Mouse (Mus musculus): ENCODE data around the gene Herc1. TPM values are rescaled to one million over a fixed set of nuclear protein-coding genes. Genes with fewer than 3 reads are reported as not detected.
A peak's percentile ranks its signal among the peaks of the same experiment; 100 is the strongest.

The Herc1 gene
- polyA plus RNA-seq, 1 experiment from 2014 or later, result 20.7 TPM

DNA sequence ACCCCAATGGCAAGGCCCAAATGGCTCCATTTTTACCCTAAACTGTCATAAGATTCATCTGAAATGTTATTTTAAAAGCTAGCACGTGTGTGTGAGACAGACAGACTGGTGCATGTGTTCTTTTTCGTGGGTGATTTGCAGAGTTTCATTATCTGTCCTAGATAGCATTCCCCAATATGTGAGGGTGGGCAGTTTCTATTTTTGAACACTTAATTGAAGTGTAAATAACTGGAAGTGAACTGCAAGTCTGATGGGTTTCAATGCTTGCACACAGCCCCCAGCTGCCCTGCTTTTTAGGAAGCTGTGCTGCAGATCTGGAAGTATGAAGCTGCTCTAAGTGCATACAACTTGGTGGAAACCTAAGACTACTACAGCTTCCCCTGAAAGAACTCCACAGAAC is 164.9 kb downstream of the Herc1 start:
- 39% methylated on average over 2 of the region's 2 CpGs for WGBS
- Histone ChIP-seq H3K36me3 (peaks cover 29% of the 10 kb centered on the region), H3K4me1 (peaks cover 12% of the 10 kb centered on the region; the same call in 1 of the 2 replicates), H3K27ac (peak overlapping the region; percentile 99), H3K9ac (no peak overlapping the region), H3K27me3 (replicated peaks) (no peaks in the 10 kb centered on the region), H3K4me3 (replicated peaks) (no peak overlapping the region), H3K4me2 (no peak overlapping the region), H3K9me3 (no peaks in the 10 kb centered on the region)
- no peak for ATAC-seq (ENCODE audit: insufficient read depth, low FRiP score, low read depth)

DNA sequence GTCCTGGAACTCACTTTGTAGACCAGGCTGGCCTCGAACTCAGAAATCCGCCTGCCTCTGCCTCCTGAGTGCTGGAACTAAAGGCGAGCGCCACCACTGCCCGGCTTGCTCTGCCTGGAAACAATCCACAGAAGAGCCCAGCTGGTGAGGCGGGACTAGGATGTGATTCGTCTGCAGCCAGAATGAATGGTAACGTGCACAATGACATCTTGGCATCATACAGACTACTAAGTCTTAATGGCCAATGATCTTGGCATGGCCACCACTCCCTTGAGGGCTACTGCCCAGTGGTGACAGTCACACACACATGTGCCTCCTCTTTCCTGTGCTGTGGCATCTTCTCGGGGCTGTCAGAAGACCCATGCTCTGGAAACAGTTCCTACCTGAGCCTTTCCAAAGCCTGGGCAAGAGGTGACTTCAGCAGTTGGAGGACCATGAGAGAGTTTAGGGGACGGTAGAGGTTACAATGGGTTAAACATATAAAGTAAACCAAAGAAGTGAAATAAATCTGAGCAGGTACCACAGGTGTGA is 165.5 kb downstream of the Herc1 start:
- no peaks in the 10 kb centered on the region for H3K27me3 ChIP-seq (replicated peaks)
- no peak overlapping the region for H3K9ac ChIP-seq
- peaks cover 30% of the 10 kb centered on the region for H3K36me3 ChIP-seq
- H3K27ac ChIP-seq, result peak overlapping the region; percentile 36
- no peaks in the 10 kb centered on the region for H3K9me3 ChIP-seq
- 0 out of 2 replicates have a peak, but pooled peaks cover 12% of the 10 kb centered on the region for H3K4me1 ChIP-seq
- ATAC-seq (ENCODE audit: insufficient read depth, low FRiP score, low read depth), result no peak
- WGBS, result 89% methylated on average over 10 of the region's 10 CpGs
- H3K4me2 ChIP-seq, result no peak overlapping the region
- no peak overlapping the region for H3K4me3 ChIP-seq (replicated peaks)

DNA sequence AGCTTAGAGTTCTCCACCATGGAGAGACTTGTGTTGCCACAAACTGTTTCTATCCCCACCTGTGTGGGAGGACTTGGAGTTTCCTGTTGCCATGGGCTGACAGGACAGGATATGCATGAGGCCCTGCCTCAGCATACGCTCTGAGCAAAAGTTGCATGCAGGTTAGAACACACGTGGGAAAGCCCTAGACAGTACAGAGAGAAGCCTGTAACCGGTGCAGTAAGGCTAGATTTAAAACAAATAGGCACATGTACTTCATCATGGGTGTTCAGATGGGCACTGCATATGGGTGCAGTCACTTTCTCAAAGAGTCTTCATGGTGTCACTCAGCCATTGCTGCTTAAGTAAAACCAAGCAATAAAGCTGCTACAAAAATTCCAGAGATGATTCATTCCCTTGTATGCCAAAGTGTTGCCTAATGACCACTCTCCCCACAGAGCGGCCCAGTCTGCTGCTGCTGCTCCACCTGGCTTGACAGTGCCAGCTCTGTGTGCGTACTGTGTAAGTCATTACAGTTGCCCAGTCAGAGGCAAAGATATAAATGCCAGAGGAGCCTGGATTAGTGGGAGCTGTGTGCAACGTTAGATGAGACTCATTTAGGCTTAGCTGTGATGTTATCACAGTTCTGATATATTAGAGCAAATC is 166.2 kb downstream of the Herc1 start:
- WGBS, result 80% methylated on average over 6 of the region's 6 CpGs
- H3K4me3 ChIP-seq (replicated peaks), result no peak overlapping the region
- H3K27me3 ChIP-seq (replicated peaks), result no peaks in the 10 kb centered on the region
- peaks cover 30% of the 10 kb centered on the region for H3K36me3 ChIP-seq
- no peak for ATAC-seq (ENCODE audit: insufficient read depth, low FRiP score, low read depth)
- H3K9ac ChIP-seq, result no peak overlapping the region
- H3K27ac ChIP-seq, result peak overlapping the region; percentile 36; the same call in 1 of the 2 replicates
- H3K9me3 ChIP-seq, result no peaks in the 10 kb centered on the region
- 0 out of 2 replicates have a peak, but pooled peaks cover 12% of the 10 kb centered on the region for H3K4me1 ChIP-seq
- no peak overlapping the region for H3K4me2 ChIP-seq

DNA sequence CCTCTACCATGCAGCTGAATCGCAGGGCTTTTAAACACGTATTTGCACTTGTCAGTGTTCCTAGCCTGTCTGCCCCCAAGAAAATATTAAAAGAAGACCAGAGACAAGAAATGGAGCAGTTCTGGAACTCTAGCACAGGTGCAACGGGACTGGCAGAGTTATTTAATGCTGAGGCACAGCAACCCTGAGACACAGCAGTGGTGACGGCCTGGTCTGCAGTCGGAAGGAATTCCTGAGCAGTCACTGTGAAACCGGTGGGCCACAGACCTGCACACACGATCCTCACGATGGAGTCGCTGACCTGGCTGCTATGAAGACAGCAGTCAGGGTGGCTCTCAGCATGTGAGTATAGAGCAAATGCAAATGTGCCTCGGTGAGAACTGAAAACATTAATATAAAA is 167.5 kb downstream of the Herc1 start:
- H3K4me2 ChIP-seq, result no peak overlapping the region
- no peaks in the 10 kb centered on the region for H3K9me3 ChIP-seq
- no peaks in the 10 kb centered on the region for H3K27me3 ChIP-seq (replicated peaks)
- H3K27ac ChIP-seq, result no peak overlapping the region
- no peak overlapping the region for H3K9ac ChIP-seq
- WGBS, result 90% methylated on average over 10 of the region's 10 CpGs
- 0 out of 2 replicates have a peak, but pooled peaks cover 12% of the 10 kb centered on the region for H3K4me1 ChIP-seq
- no peak for ATAC-seq (ENCODE audit: insufficient read depth, low FRiP score, low read depth)
- no peak overlapping the region for H3K4me3 ChIP-seq (replicated peaks)
- H3K36me3 ChIP-seq, result peaks cover 30% of the 10 kb centered on the region

DNA sequence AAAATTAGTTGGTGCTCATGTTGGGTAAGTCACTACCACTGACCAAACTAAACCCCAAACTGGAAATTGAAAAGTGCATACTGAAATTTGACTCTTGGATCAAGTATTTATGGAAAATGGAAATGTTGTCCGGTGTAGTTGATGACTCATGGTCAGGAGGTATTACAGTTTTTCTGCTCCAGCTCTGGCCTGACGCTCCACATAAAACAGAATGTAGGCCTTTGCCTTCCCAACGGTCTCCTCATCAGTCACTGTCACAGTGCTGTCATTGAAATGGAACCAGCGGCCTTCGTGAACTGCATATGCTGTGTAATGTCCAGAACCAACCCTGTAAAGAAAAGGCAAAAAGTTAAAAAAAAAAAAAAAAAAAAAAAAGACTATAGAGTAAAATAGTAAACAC is 168.0 kb downstream of the Herc1 start:
- no peak for ATAC-seq (ENCODE audit: insufficient read depth, low FRiP score, low read depth)
- peaks cover 30% of the 10 kb centered on the region for H3K36me3 ChIP-seq
- WGBS, result 67% methylated on average over 5 of the region's 5 CpGs

DNA sequence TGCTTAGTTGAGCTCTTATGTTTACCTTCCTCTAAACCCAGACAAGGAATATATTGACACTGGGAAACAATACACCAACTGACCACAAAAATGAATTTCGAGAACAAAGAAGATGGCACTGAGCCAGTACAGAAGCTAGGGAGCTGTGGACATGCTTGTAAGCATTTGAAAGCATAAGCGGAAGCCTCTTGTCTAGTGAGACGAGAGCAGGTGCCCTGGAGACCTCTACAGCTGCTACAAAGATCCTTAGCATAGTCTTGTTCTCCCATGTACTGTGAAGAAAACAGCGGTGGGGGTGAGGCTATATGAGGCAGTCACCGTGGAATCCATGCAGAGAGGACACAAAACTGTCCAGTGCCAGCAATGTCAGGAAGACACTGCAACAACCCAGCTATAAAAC is 168.7 kb downstream of the Herc1 start:
- H3K4me2 ChIP-seq, result no peak overlapping the region
- no peak overlapping the region for H3K4me3 ChIP-seq (replicated peaks)
- no peak for ATAC-seq (ENCODE audit: insufficient read depth, low FRiP score, low read depth)
- no peaks in the 10 kb centered on the region for H3K9me3 ChIP-seq
- H3K9ac ChIP-seq, result no peak overlapping the region
- H3K27ac ChIP-seq, result no peak overlapping the region
- 0 out of 2 replicates have a peak, but pooled peaks cover 8% of the 10 kb centered on the region for H3K4me1 ChIP-seq
- no peaks in the 10 kb centered on the region for H3K27me3 ChIP-seq (replicated peaks)
- H3K36me3 ChIP-seq, result peaks cover 34% of the 10 kb centered on the region
- WGBS, result 61% methylated on average over 5 of the region's 5 CpGs

More for the DNA sequence above, 168.0 kb downstream of the Herc1 start:
- Histone ChIP-seq H3K27me3 (replicated peaks) (no peaks in the 10 kb centered on the region), H3K9ac (no peak overlapping the region), H3K4me2 (no peak overlapping the region), H3K4me3 (replicated peaks) (no peak overlapping the region), H3K9me3 (no peaks in the 10 kb centered on the region), H3K27ac (no peak overlapping the region), H3K4me1 (0 out of 2 replicates have a peak, but pooled peaks cover 12% of the 10 kb centered on the region)

DNA sequence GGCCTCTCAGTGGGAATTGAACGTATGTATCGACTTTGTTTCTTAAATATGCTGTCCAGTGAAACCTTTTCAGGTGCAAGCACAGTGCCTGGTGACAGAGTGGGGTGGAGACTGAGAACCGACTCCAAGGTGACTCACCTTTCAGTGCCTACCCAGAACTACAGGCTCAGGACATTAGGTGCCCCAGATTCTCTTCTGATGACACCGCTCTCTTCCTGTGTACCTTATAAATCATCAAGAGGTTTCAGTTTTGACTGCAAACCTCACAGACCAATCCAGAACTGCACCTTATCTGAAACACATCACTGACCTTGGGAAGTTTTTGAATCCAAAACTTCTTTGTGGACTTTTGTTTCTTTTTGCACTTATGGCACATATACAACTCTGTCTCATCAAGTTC is 170.0 kb downstream of the Herc1 start:
- H3K9me3 ChIP-seq, result no peaks in the 10 kb centered on the region
- no peaks in the 10 kb centered on the region for H3K4me1 ChIP-seq
- peaks cover 42% of the 10 kb centered on the region for H3K36me3 ChIP-seq
- ATAC-seq (ENCODE audit: insufficient read depth, low FRiP score, low read depth), result no peak
- H3K9ac ChIP-seq, result no peak overlapping the region
- H3K27me3 ChIP-seq (replicated peaks), result no peaks in the 10 kb centered on the region
- 93% methylated on average over 4 of the region's 4 CpGs for WGBS
- H3K4me2 ChIP-seq, result no peak overlapping the region
- H3K27ac ChIP-seq, result no peak overlapping the region
- H3K4me3 ChIP-seq (replicated peaks), result no peak overlapping the region

DNA sequence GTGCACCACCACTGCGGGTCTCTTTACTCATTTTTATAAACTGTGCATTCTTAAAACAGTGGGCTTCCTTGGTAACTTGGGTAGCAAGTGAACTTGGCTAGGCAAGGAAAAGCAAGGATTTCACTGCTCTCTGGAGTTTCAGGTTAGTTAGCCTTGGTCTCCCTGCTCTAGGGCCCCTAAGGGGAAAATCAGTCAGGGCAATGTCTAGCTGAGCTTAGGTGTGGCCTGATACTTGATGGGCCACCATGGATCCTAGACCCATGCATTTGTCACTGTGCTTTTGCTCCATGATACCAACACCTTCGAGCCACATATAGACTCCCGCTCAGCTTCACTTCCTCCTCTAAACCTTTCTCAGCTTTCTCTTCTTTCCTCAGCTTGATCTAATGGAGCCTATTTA is 171.3 kb downstream of the Herc1 start:
- no peak overlapping the region for H3K4me2 ChIP-seq
- no peaks in the 10 kb centered on the region for H3K27me3 ChIP-seq (replicated peaks)
- no peak overlapping the region for H3K4me3 ChIP-seq (replicated peaks)
- no peak overlapping the region for H3K27ac ChIP-seq
- H3K9ac ChIP-seq, result no peak overlapping the region
- H3K4me1 ChIP-seq, result no peaks in the 10 kb centered on the region
- ATAC-seq (ENCODE audit: insufficient read depth, low FRiP score, low read depth), result no peak
- H3K9me3 ChIP-seq, result no peaks in the 10 kb centered on the region
- 95% methylated on average over 3 of the region's 3 CpGs for WGBS
- H3K36me3 ChIP-seq, result peaks cover 43% of the 10 kb centered on the region

DNA sequence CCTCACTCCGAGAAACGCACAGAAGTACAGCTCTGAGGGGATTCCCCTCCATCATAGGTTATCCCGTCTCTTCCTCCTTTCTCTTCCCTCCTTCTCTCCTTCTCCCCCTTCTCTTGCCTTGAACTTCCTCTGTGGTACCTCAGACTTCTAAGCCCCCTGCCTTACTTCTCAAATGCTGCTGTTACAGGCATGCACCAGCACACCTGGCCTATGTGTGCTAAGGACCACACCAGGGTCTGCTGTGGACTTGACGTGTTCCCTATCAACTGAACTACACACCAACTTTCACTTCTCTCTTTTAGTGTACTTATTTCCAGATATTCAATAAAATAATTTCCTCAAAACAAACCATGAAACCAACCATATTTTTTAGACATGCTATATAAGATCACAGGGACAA is 192.5 kb downstream of the Herc1 start:
- no peaks in the 10 kb centered on the region for H3K4me1 ChIP-seq
- ATAC-seq (ENCODE audit: insufficient read depth, low FRiP score, low read depth), result no peak
- no peaks in the 10 kb centered on the region for H3K9me3 ChIP-seq
- no peak overlapping the region for H3K4me3 ChIP-seq (replicated peaks)
- 83% methylated on average over 4 of the region's 4 CpGs for WGBS
- H3K27me3 ChIP-seq (replicated peaks), result no peaks in the 10 kb centered on the region
- H3K9ac ChIP-seq, result no peak overlapping the region
- H3K36me3 ChIP-seq, result peaks cover 11% of the 10 kb centered on the region
- H3K4me2 ChIP-seq, result no peak overlapping the region
- no peak overlapping the region for H3K27ac ChIP-seq

Other genes starting within 250 kb of the Herc1 start
- gene Snx1, start 223.9 kb upstream of the Herc1 start, polyA plus RNA-seq (2015; fragmentation: Nextera tagmentation; extraction: Ambion mirVana), result 124 and 129 TPM in 2 replicates
- gene Ciao2a, start 223.8 kb upstream of the Herc1 start, polyA plus RNA-seq (2015; fragmentation: Nextera tagmentation; extraction: Ambion mirVana), result 170 and 180 TPM in 2 replicates
- gene Dapk2, start 192.2 kb upstream of the Herc1 start, polyA plus RNA-seq (2015; fragmentation: Nextera tagmentation; extraction: Ambion mirVana), result 6.8 and 10.1 TPM in 2 replicates
- 19.2 and 19.9 TPM in 2 replicates for gene Fbxl22, start 164.1 kb downstream of the Herc1 start, polyA plus RNA-seq (2015; fragmentation: Nextera tagmentation; extraction: Ambion mirVana)
- gene Usp3, start 242.7 kb downstream of the Herc1 start, polyA plus RNA-seq (2015; fragmentation: Nextera tagmentation; extraction: Ambion mirVana), result 60.9 and 64.6 TPM in 2 replicates

Measured in stomach, embryonic 15.5 days (tissue).